Mouse (Mus musculus) intestine, embryonic 15.5 days (tissue): ENCODE measurements around the gene Stx5a. TPM values are rescaled to one million over a fixed set of nuclear protein-coding genes. Genes with fewer than 3 reads are reported as not detected.

Experiments
- ATAC-seq: fragments of 200-750 bp; cut with Nextera tagmentation; 2 replicates; pipeline ENCODE4 v1.8.0; 2017; ENCODE audit warnings: moderate TSS enrichment, moderate library complexity
- H3K27ac ChIP-seq: fragments of 300-500 bp; sonication (generic); 2 replicates; pipeline ENCODE4 v1.5.1; 2015; ENCODE audit warnings: mild to moderate bottlenecking, inconsistent platforms
- H3K27me3 ChIP-seq: fragments of 300-500 bp; sonication (generic); replicated peaks from 2 replicates; pipeline ENCODE4 v1.6.1; 2015; ENCODE audit warnings: inconsistent platforms
- H3K36me3 ChIP-seq: fragments of 300-500 bp; sonication (generic); 2 replicates; pipeline ENCODE4 v1.6.1; 2015; ENCODE audit warnings: inconsistent platforms
- H3K4me1 ChIP-seq: fragments of 300-500 bp; sonication (generic); replicated peaks from 2 replicates; pipeline ENCODE4 v1.6.1; 2015; ENCODE audit warnings: inconsistent platforms
- H3K4me2 ChIP-seq: fragments of 300-500 bp; sonication (generic); replicated peaks from 2 replicates; pipeline ENCODE4 v1.6.1; 2015; ENCODE audit warnings: mild to moderate bottlenecking, inconsistent platforms
- H3K4me3 ChIP-seq: fragments of 300-500 bp; sonication (generic); replicated peaks from 2 replicates; pipeline ENCODE4 v1.5.1; 2015; ENCODE audit warnings: inconsistent platforms
- H3K9ac ChIP-seq: fragments of 300-500 bp; sonication (generic); 2 replicates; pipeline ENCODE4 v1.6.1; 2015; ENCODE audit warnings: inconsistent platforms
- H3K9me3 ChIP-seq: fragments of 300-500 bp; sonication (generic); 2 replicates; pipeline ENCODE4 v1.6.1; 2016; ENCODE audit warnings: inconsistent platforms
- WGBS: fragments of 180-500 bp; shearing (Covaris S2); methylation state at CpG from one replicate; pipeline ENCODE4 v1.1.7; 2015; 5-methylcytosine and 5-hydroxymethylcytosine counted together
- polyA plus RNA-seq: library from polyadenylated mRNA; unstranded; fragments of >200 nt; fragmentation: Nextera tagmentation; extraction: Ambion mirVana; gene quantifications from 2 replicates; pipeline ENCODE4 v1.2.1, GENCODE M21; 2015

The Stx5a gene
- polyA plus RNA-seq = 119 and 121 TPM in 2 replicates

GRCm38 (mm10) chr19:8741243-8741869 is at the start of gene Stx5a:
Stx5a (plus strand) TSS chr19:8741413.
- H3K9me3 ChIP-seq = no peaks in the 10 kb centered on the region

GRCm38 (mm10) chr19:8691871-8692539 is 49.2 kb upstream of the Stx5a start:
- ATAC-seq = no peak
- Histone ChIP-seq H3K9ac (no peak overlapping the region), H3K4me1 (no peaks in the 10 kb centered on the region), H3K27ac (no peak overlapping the region), H3K27me3 (no peaks in the 10 kb centered on the region), H3K4me3 (no peak overlapping the region), H3K36me3 (no peaks in the 10 kb centered on the region), H3K4me2 (no peak overlapping the region), H3K9me3 (no peaks in the 10 kb centered on the region)
- 67% methylated on average over 9 of the region's 9 CpGs for WGBS

More at GRCm38 (mm10) chr19:8741243-8741869, at the start of gene Stx5a:
- 0% methylated on average over 36 of the region's 36 CpGs for whole genome bisulfite sequencing
- peak; percentile 99 for ATAC-seq
- H3K9ac ChIP-seq = peak within 1 kb of the TSS; percentile 90
- peaks cover 45% of the 10 kb centered on the region for H3K36me3 ChIP-seq
- peak within 1 kb of the TSS; percentile 91 for H3K4me3 ChIP-seq
- H3K27ac ChIP-seq = peak within 1 kb of the TSS; percentile 95
- peak within 1 kb of the TSS; percentile 93 for H3K4me2 ChIP-seq
- no peaks in the 10 kb centered on the region for H3K27me3 ChIP-seq
- peaks cover 19% of the 10 kb centered on the region for H3K4me1 ChIP-seq

- no peaks in the 10 kb centered on the region for H3K27me3 ChIP-seq
- no peak overlapping the region for H3K4me3 ChIP-seq
- no peak overlapping the region for H3K9ac ChIP-seq
- H3K27ac ChIP-seq = no peak overlapping the region
- no peak overlapping the region for H3K4me2 ChIP-seq
- no peaks in the 10 kb centered on the region for H3K9me3 ChIP-seq
- ATAC-seq = no peak
- H3K36me3 ChIP-seq = no peaks in the 10 kb centered on the region
- H3K4me1 ChIP-seq = no peaks in the 10 kb centered on the region
- 86% methylated on average over 5 of the region's 5 CpGs for WGBS
Observed at GRCm38 (mm10) chr19:8692740-8693139, 48.5 kb upstream of the Stx5a start.

GRCm38 (mm10) chr19:8695330-8695729 is 45.9 kb upstream of the Stx5a start:
- H3K9ac ChIP-seq = no peak overlapping the region
- H3K4me1 ChIP-seq = no peaks in the 10 kb centered on the region
- no peaks in the 10 kb centered on the region for H3K9me3 ChIP-seq
- H3K27me3 ChIP-seq = no peaks in the 10 kb centered on the region
- no peaks in the 10 kb centered on the region for H3K36me3 ChIP-seq
- no peak overlapping the region for H3K4me2 ChIP-seq
- H3K27ac ChIP-seq = no peak overlapping the region
- 45% methylated on average over 6 of the region's 6 CpGs for WGBS
- ATAC-seq = peak; percentile 66; the same call in 1 of the 2 replicates
- no peak overlapping the region for H3K4me3 ChIP-seq

GRCm38 (mm10) chr19:8699652-8700051 is 41.6 kb upstream of the Stx5a start:
- Histone ChIP-seq H3K4me1 (no peaks in the 10 kb centered on the region), H3K4me2 (no peak overlapping the region), H3K27me3 (no peaks in the 10 kb centered on the region), H3K9ac (no peak overlapping the region), H3K4me3 (no peak overlapping the region), H3K27ac (no peak overlapping the region), H3K36me3 (no peaks in the 10 kb centered on the region), H3K9me3 (no peaks in the 10 kb centered on the region)
- no peak for ATAC-seq
- 79% methylated on average over 9 of the region's 9 CpGs for WGBS

- no peaks in the 10 kb centered on the region for H3K4me1 ChIP-seq
- H3K27me3 ChIP-seq = no peaks in the 10 kb centered on the region
- no peak for ATAC-seq
- no peak overlapping the region for H3K4me2 ChIP-seq
- H3K27ac ChIP-seq = no peak overlapping the region
- peaks cover 6% of the 10 kb centered on the region; the same call in 1 of the 2 replicates for H3K36me3 ChIP-seq
- H3K9me3 ChIP-seq = no peaks in the 10 kb centered on the region
- no peak overlapping the region for H3K9ac ChIP-seq
- no peak overlapping the region for H3K4me3 ChIP-seq
- 78% methylated on average over 3 of the region's 3 CpGs for WGBS
Observed at GRCm38 (mm10) chr19:8702458-8702857, 38.8 kb upstream of the Stx5a start.

- Histone ChIP-seq H3K4me2 (no peak overlapping the region), H3K27ac (no peak overlapping the region), H3K4me3 (no peak overlapping the region), H3K27me3 (no peaks in the 10 kb centered on the region), H3K9me3 (no peaks in the 10 kb centered on the region), H3K36me3 (peaks cover 16% of the 10 kb centered on the region), H3K9ac (no peak overlapping the region), H3K4me1 (no peaks in the 10 kb centered on the region)
- 55% methylated on average over 3 of the region's 4 CpGs for WGBS
- ATAC-seq = no peak
Observed at GRCm38 (mm10) chr19:8703571-8703970, 37.6 kb upstream of the Stx5a start.

GRCm38 (mm10) chr19:8705026-8705708 is 36.0 kb upstream of the Stx5a start:
- H3K27ac ChIP-seq = no peak overlapping the region
- peaks cover 8% of the 10 kb centered on the region; the same call in 1 of the 2 replicates for H3K4me1 ChIP-seq
- no peak overlapping the region for H3K9ac ChIP-seq
- H3K4me3 ChIP-seq = no peak overlapping the region
- 72% methylated on average over 6 of the region's 6 CpGs for WGBS
- H3K36me3 ChIP-seq = peaks cover 32% of the 10 kb centered on the region
- no peaks in the 10 kb centered on the region for H3K27me3 ChIP-seq
- H3K9me3 ChIP-seq = no peaks in the 10 kb centered on the region
- no peak overlapping the region for H3K4me2 ChIP-seq
- ATAC-seq = no peak

- no peak overlapping the region for H3K9ac ChIP-seq
- peaks cover 32% of the 10 kb centered on the region for H3K36me3 ChIP-seq
- H3K4me3 ChIP-seq = no peak overlapping the region
- no peak overlapping the region for H3K27ac ChIP-seq
- no peak for ATAC-seq
- no peaks in the 10 kb centered on the region for H3K27me3 ChIP-seq
- no peaks in the 10 kb centered on the region for H3K9me3 ChIP-seq
- peaks cover 17% of the 10 kb centered on the region for H3K4me1 ChIP-seq
- no peak overlapping the region for H3K4me2 ChIP-seq
- 76% methylated on average over 7 of the region's 7 CpGs for WGBS
Observed at GRCm38 (mm10) chr19:8706132-8706667, 35.0 kb upstream of the Stx5a start.

GRCm38 (mm10) chr19:8706930-8707329 is 34.3 kb upstream of the Stx5a start:
- Histone ChIP-seq H3K4me1 (peaks cover 23% of the 10 kb centered on the region), H3K27ac (no peak overlapping the region), H3K9me3 (no peaks in the 10 kb centered on the region), H3K27me3 (no peaks in the 10 kb centered on the region), H3K9ac (no peak overlapping the region), H3K4me2 (no peak overlapping the region), H3K36me3 (peaks cover 35% of the 10 kb centered on the region), H3K4me3 (no peak overlapping the region)
- no peak; the same call in 1 of the 2 replicates for ATAC-seq
- 90% methylated on average over 7 of the region's 7 CpGs for WGBS

GRCm38 (mm10) chr19:8708954-8709353 is 32.3 kb upstream of the Stx5a start:
- no peak for ATAC-seq
- H3K9me3 ChIP-seq = no peaks in the 10 kb centered on the region
- 91% methylated on average over 8 of the region's 8 CpGs for WGBS
- H3K4me3 ChIP-seq = no peak overlapping the region
- H3K36me3 ChIP-seq = peaks cover 35% of the 10 kb centered on the region
- no peak overlapping the region for H3K27ac ChIP-seq
- peaks cover 29% of the 10 kb centered on the region for H3K4me1 ChIP-seq
- H3K4me2 ChIP-seq = no peak overlapping the region
- H3K27me3 ChIP-seq = no peaks in the 10 kb centered on the region
- H3K9ac ChIP-seq = no peak overlapping the region

GRCm38 (mm10) chr19:8710057-8710456 is 31.2 kb upstream of the Stx5a start:
- peak overlapping the region; percentile 77; the same call in 1 of the 2 replicates for H3K4me2 ChIP-seq
- 86% methylated on average over 2 of the region's 2 CpGs for whole genome bisulfite sequencing
- H3K9me3 ChIP-seq = no peaks in the 10 kb centered on the region
- peaks cover 35% of the 10 kb centered on the region for H3K36me3 ChIP-seq
- H3K4me1 ChIP-seq = peaks cover 31% of the 10 kb centered on the region
- H3K27me3 ChIP-seq = no peaks in the 10 kb centered on the region
- ATAC-seq = no peak
- H3K27ac ChIP-seq = no peak overlapping the region
- H3K4me3 ChIP-seq = no peak overlapping the region
- no peak overlapping the region for H3K9ac ChIP-seq
